Mouse (Mus musculus): ENCODE measurements around the gene Gpc3. TPM values are rescaled to one million over a fixed set of nuclear protein-coding genes. Genes with fewer than 3 reads are reported as not detected.

Gene Gpc3
- polyA plus RNA-seq, 1 experiment: 1.0 TPM

GRCm38 (mm10) chrX:52344018-52344417 lies 269.7 kb downstream of the Gpc3 start:
- Histone ChIP-seq H3K27me3 (ENCODE audit: control insufficient read depth, insufficient read depth, low read length) (no peaks in the 10 kb centered on the region), H3K27ac (ENCODE audit: control insufficient read depth, insufficient read depth, low read depth, low read length) (no peak overlapping the region), H3K4me1 (ENCODE audit: control insufficient read depth, insufficient read depth, low read length) (no peaks in the 10 kb centered on the region), H3K4me3 (ENCODE audit: control insufficient read depth, low read depth, low read length) (no peak overlapping the region), H3K36me3 (ENCODE audit: control insufficient read depth, insufficient read depth, low read length) (no peaks in the 10 kb centered on the region)
- TF ChIP-seq POLR2A (IDR thresholded peaks at IDR 0.05; ENCODE audit: control insufficient read depth, low read depth, low read length): no peak
- TF ChIP-seq CTCF (IDR thresholded peaks at IDR 0.05; ENCODE audit: control insufficient read depth, insufficient read depth, insufficient replicate concordance, low read depth, low read length): no peak

- no peaks in the 10 kb centered on the region for H3K27me3 ChIP-seq (ENCODE audit: control insufficient read depth, insufficient read depth, low read length)
- H3K27ac ChIP-seq (ENCODE audit: control insufficient read depth, insufficient read depth, low read depth, low read length): no peak overlapping the region
- TF ChIP-seq CTCF (IDR thresholded peaks at IDR 0.05; ENCODE audit: control insufficient read depth, insufficient read depth, insufficient replicate concordance, low read depth, low read length): no peak
- TF ChIP-seq POLR2A (IDR thresholded peaks at IDR 0.05; ENCODE audit: control insufficient read depth, low read depth, low read length): no peak
- H3K36me3 ChIP-seq (ENCODE audit: control insufficient read depth, insufficient read depth, low read length): no peaks in the 10 kb centered on the region
- H3K4me3 ChIP-seq (ENCODE audit: control insufficient read depth, low read depth, low read length): no peak overlapping the region
- no peaks in the 10 kb centered on the region for H3K4me1 ChIP-seq (ENCODE audit: control insufficient read depth, insufficient read depth, low read length)
These were observed 273.5 kb downstream of the Gpc3 start for GRCm38 (mm10) chrX:52340251-52340650.

DNA sequence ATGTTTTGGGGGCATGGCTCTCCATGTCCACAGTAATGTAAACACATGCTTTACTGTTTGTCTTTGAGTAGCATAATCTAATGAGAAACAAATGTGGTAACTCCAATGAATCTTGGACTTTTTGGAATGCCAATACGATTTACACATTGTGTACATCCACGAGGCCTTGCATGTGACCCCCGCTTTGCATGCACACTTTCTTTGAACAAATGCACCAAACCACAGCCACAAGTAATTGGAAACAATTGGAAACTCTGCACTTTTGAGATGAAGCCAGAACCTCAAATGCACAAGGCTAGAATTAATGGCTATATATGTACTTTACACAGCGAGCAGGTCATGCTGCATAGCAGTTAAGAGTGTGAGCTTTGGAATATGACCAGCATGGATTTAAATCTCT lies 292.0 kb downstream of the Gpc3 start:
- Histone ChIP-seq H3K4me1 (ENCODE audit: control insufficient read depth, insufficient read depth, low read length) (no peaks in the 10 kb centered on the region), H3K36me3 (ENCODE audit: control insufficient read depth, insufficient read depth, low read length) (no peaks in the 10 kb centered on the region), H3K4me3 (ENCODE audit: control insufficient read depth, low read depth, low read length) (no peak overlapping the region), H3K27me3 (ENCODE audit: control insufficient read depth, insufficient read depth, low read length) (no peaks in the 10 kb centered on the region), H3K27ac (ENCODE audit: control insufficient read depth, insufficient read depth, low read depth, low read length) (no peak overlapping the region)
- TF ChIP-seq POLR2A (IDR thresholded peaks at IDR 0.05; ENCODE audit: control insufficient read depth, low read depth, low read length) (no peak), CTCF (IDR thresholded peaks at IDR 0.05; ENCODE audit: control insufficient read depth, insufficient read depth, insufficient replicate concordance, low read depth, low read length) (no peak)

DNA sequence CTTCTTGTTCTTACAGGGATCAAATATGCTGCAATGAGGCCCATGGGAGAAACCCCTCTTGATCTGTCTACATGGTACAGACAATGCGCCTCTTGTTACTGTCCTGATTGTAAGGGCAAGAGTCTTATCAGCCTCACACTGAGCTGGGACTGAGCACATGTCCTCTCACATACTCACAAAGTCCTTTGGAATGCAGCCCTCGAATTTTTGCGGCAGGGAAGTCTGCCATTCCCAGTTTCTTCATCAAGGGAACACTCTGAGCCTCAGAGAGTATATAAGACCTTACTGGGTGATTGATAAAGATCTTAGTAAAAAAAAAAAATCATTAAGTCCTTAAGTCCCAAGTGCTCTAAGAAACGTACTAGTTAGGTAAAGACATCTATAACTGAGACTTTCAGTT lies 293.1 kb downstream of the Gpc3 start:
- Histone ChIP-seq H3K27ac (ENCODE audit: control insufficient read depth, insufficient read depth, low read depth, low read length) (no peak overlapping the region), H3K4me3 (ENCODE audit: control insufficient read depth, low read depth, low read length) (no peak overlapping the region), H3K36me3 (ENCODE audit: control insufficient read depth, insufficient read depth, low read length) (no peaks in the 10 kb centered on the region), H3K4me1 (ENCODE audit: control insufficient read depth, insufficient read depth, low read length) (no peaks in the 10 kb centered on the region), H3K27me3 (ENCODE audit: control insufficient read depth, insufficient read depth, low read length) (no peaks in the 10 kb centered on the region)
- TF ChIP-seq POLR2A (IDR thresholded peaks at IDR 0.05; ENCODE audit: control insufficient read depth, low read depth, low read length): no peak
- no peak for TF ChIP-seq CTCF (IDR thresholded peaks at IDR 0.05; ENCODE audit: control insufficient read depth, insufficient read depth, insufficient replicate concordance, low read depth, low read length)

DNA sequence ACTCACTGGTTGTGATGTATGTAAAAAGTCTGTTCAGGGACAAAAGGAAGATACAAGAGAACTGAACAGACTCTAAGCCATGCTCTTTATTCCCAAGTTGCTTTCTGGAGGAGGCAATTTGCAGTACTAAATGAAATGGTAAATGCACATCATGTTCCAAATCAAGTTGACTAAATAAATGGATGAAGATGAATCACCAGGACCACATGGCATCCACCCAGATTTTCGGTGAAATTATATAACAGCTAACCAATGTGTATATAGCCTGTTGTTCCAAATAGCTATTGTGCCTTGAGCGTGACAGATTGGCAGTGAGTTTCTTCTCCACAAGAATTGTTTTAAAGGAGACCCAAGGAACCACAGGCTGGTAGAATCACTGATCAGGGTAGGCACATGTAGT lies 302.8 kb downstream of the Gpc3 start:
- H3K4me1 ChIP-seq (ENCODE audit: control insufficient read depth, insufficient read depth, low read length): no peaks in the 10 kb centered on the region
- no peak overlapping the region for H3K4me3 ChIP-seq (ENCODE audit: control insufficient read depth, low read depth, low read length)
- no peaks in the 10 kb centered on the region for H3K27me3 ChIP-seq (ENCODE audit: control insufficient read depth, insufficient read depth, low read length)
- H3K27ac ChIP-seq (ENCODE audit: control insufficient read depth, insufficient read depth, low read depth, low read length): no peak overlapping the region
- TF ChIP-seq POLR2A (IDR thresholded peaks at IDR 0.05; ENCODE audit: control insufficient read depth, low read depth, low read length): no peak
- TF ChIP-seq CTCF (IDR thresholded peaks at IDR 0.05; ENCODE audit: control insufficient read depth, insufficient read depth, insufficient replicate concordance, low read depth, low read length): no peak
- H3K36me3 ChIP-seq (ENCODE audit: control insufficient read depth, insufficient read depth, low read length): no peaks in the 10 kb centered on the region

DNA sequence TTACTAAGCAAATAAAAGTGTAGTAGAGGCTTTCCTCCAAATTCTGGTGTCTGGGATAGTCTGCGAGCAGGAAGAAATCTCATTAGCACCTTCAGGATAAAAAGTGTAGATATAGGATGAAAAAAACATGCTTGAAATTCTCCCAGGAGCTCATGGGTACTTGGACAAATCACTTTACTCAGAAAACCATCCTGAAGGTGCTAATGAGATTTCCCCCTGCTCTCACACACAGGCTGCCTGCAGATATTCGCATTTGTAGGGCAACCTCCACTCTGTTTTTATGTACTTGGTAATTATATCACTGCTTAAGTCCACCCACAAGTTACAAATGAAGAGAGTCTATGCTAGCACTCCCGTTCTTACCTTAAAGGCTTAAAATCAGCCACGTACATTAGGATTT lies 308.5 kb downstream of the Gpc3 start:
- Histone ChIP-seq H3K36me3 (ENCODE audit: control insufficient read depth, insufficient read depth, low read length) (no peaks in the 10 kb centered on the region), H3K27ac (ENCODE audit: control insufficient read depth, insufficient read depth, low read depth, low read length) (no peak overlapping the region), H3K4me3 (ENCODE audit: control insufficient read depth, low read depth, low read length) (no peak overlapping the region), H3K27me3 (ENCODE audit: control insufficient read depth, insufficient read depth, low read length) (no peaks in the 10 kb centered on the region), H3K4me1 (ENCODE audit: control insufficient read depth, insufficient read depth, low read length) (no peaks in the 10 kb centered on the region)
- no peak for TF ChIP-seq POLR2A (IDR thresholded peaks at IDR 0.05; ENCODE audit: control insufficient read depth, low read depth, low read length)
- no peak for TF ChIP-seq CTCF (IDR thresholded peaks at IDR 0.05; ENCODE audit: control insufficient read depth, insufficient read depth, insufficient replicate concordance, low read depth, low read length)

DNA sequence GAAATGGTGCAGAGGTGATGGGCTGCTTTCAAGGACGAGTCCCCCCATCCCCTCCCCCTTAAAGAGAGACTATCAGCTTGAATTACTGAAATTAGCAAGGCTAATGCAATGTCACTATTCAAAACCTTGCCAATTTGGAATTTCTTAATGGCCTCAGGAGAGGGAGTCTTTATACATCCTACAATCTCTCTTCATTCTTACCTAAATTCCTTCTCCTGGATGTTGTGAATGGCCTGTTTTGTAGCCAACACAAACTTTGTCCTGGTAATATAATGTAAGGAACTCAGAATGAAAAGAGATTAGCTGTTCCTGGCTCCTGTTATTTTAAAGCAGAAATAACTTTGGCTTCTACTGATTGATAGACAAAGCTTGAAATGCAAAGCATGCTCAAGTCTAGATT lies 325.0 kb downstream of the Gpc3 start:
- Histone ChIP-seq H3K27ac (ENCODE audit: control insufficient read depth, insufficient read depth, low read depth, low read length) (no peak overlapping the region), H3K36me3 (ENCODE audit: control insufficient read depth, insufficient read depth, low read length) (no peaks in the 10 kb centered on the region), H3K4me1 (ENCODE audit: control insufficient read depth, insufficient read depth, low read length) (no peaks in the 10 kb centered on the region), H3K4me3 (ENCODE audit: control insufficient read depth, low read depth, low read length) (no peak overlapping the region), H3K27me3 (ENCODE audit: control insufficient read depth, insufficient read depth, low read length) (no peaks in the 10 kb centered on the region)
- TF ChIP-seq CTCF (IDR thresholded peaks at IDR 0.05; ENCODE audit: control insufficient read depth, insufficient read depth, insufficient replicate concordance, low read depth, low read length) (no peak), POLR2A (IDR thresholded peaks at IDR 0.05; ENCODE audit: control insufficient read depth, low read depth, low read length) (no peak)

DNA sequence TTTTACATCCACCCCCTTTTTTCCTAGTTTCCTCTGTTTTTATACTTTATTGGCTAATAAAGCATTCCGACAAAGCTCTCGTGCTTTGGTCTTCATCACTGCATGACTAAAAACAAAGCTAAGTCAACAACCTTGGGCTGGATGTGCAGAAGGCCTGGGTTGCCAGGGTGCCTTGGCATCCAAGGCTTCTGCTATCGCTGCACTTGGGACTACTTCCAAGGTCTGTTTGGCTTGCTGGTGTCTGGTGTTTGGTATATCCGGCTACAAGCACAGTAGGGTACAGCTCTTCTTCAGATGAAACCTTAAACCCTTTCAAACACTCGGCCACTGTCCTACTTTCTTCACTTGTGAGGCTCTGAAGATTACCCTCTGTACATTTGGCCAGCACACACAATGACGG lies 325.8 kb downstream of the Gpc3 start:
- H3K27me3 ChIP-seq (ENCODE audit: control insufficient read depth, insufficient read depth, low read length): no peaks in the 10 kb centered on the region
- H3K27ac ChIP-seq (ENCODE audit: control insufficient read depth, insufficient read depth, low read depth, low read length): no peak overlapping the region
- TF ChIP-seq POLR2A (IDR thresholded peaks at IDR 0.05; ENCODE audit: control insufficient read depth, low read depth, low read length) (no peak), CTCF (IDR thresholded peaks at IDR 0.05; ENCODE audit: control insufficient read depth, insufficient read depth, insufficient replicate concordance, low read depth, low read length) (no peak)
- H3K4me3 ChIP-seq (ENCODE audit: control insufficient read depth, low read depth, low read length): no peak overlapping the region
- H3K36me3 ChIP-seq (ENCODE audit: control insufficient read depth, insufficient read depth, low read length): no peaks in the 10 kb centered on the region
- no peaks in the 10 kb centered on the region for H3K4me1 ChIP-seq (ENCODE audit: control insufficient read depth, insufficient read depth, low read length)

Data from testis, adult 2 months (tissue).